Mouse (Mus musculus): ENCODE data around the gene Scfd2.

DNA sequence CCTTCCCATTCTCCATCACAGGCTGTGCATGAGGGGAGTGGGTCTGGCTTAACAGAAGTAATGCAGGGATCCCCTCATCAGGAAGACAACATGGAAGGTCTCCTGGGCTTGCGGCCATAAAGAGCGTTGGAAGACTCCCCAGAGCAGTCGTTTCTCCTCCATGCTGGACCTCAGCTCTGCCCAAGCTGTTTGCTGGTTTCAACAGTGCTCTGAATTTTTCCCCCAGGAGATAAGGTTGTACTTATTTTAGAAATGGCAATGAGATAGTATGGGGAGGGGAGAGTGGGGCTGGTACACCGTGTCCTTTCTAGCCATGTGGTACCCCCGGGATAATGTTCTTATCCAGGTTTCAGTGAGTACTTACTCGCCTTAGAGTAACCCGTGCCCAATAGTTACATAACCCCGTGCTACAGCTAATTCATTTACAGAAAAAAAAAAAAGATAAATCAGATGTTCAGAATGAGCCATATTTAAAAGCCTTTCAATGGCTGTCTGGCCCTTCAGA lies 285.9 kb downstream of the Scfd2 start:
- TF ChIP-seq CTCF (IDR thresholded peaks at IDR 0.05; ENCODE audit: low read depth) (no peak), EP300 (IDR thresholded peaks at IDR 0.05; ENCODE audit: low read depth) (no peak)
